Comparison of ENCODE assay signal across 9 mouse cellular contexts in genomic region chr2:160887859-160888258, GRCm38 (mm10). TPM values are rescaled to one million over a fixed set of nuclear protein-coding genes. Genes with fewer than 3 reads are reported as not detected.
DNase-seq lines count a peak whose midpoint lies in the region; ATAC-seq lines count a peak whose summit lies in the region.
"Had no signal": no experiment of that assay in that cellular context is flagged by ENCODE, and none has a peak within 500 bp of the region (broad histone marks: within the 10 kb centered on the region; RNA-seq: fewer than 3 reads in every experiment).

No protein-coding gene starts in this region.

- DNase-seq in cerebellum, adult 11 months = peak; percentile 38
- no peak for DNase-seq in cerebellum, adult 11-12 months
- peak; percentile 36 for DNase-seq in cerebellum, adult 8-10 months
- peak; percentile 86 to 95 for DNase-seq in kidney, postnatal 25 days
- DNase-seq in thymus, postnatal 25 days = peak; percentile 23
- DNase-seq in gastrocnemius, postnatal 25 days = no peak

- no peaks in the 10 kb centered on the region; the same call in 1 of the 2 replicates for H3K27me3 ChIP-seq in heart, embryonic 15.5 days
- H3K27me3 ChIP-seq in megakaryocyte, embryonic 14.5 days (replicated peaks) = peaks cover 63% of the 10 kb centered on the region

- no peaks in the 10 kb centered on the region for H3K36me3 ChIP-seq in heart, embryonic 15.5 days
- H3K36me3 ChIP-seq in megakaryocyte, embryonic 14.5 days (replicated peaks; ENCODE audit: low read length) = no peaks in the 10 kb centered on the region

- peak overlapping the region; percentile 90 for H3K4me2 ChIP-seq in heart, embryonic 15.5 days

- peak overlapping the region; percentile 44 for H3K9ac ChIP-seq in heart, embryonic 15.5 days

- ATAC-seq in heart, embryonic 15.5 days (replicated peaks; ENCODE audit: insufficient number of reproducible peaks, insufficient read depth, low FRiP score, low read depth) = peak; percentile 65

- peak overlapping the region; percentile 53 for H3K4me3 ChIP-seq in heart, embryonic 15.5 days
- peak overlapping the region; percentile 89 for H3K4me3 ChIP-seq in megakaryocyte, embryonic 14.5 days (replicated peaks)
- H3K4me3 ChIP-seq: myocyte had no signal

- H3K27ac ChIP-seq in heart, embryonic 15.5 days = no peak overlapping the region

- H3K4me1 ChIP-seq in heart, embryonic 15.5 days (replicated peaks) = peaks cover 11% of the 10 kb centered on the region
- H3K4me1 ChIP-seq in megakaryocyte, embryonic 14.5 days = peaks cover 22% of the 10 kb centered on the region

- H3K9me3 ChIP-seq in heart, embryonic 15.5 days (replicated peaks) = no peaks in the 10 kb centered on the region
- H3K9me3 ChIP-seq in megakaryocyte, embryonic 14.5 days = no peaks in the 10 kb centered on the region

- WGBS in heart, embryonic 15.5 days = under 1% methylated on average over 26 of the region's 26 CpGs

RNA-seq across cellular contexts. Expression of gene Lpin3, which starts 7.4 kb away (rescaled TPM):
- 0.69 and 1.7 TPM in 2 replicates for polyA plus RNA-seq in heart, embryonic 15.5 days (2015; fragmentation: Nextera tagmentation; extraction: Ambion mirVana)
- polyA plus RNA-seq in megakaryocyte, embryonic 14.5 days (2012; ENCODE audit: insufficient read depth, low replicate concordance) = not detected in 2 replicates
- total RNA-seq in gastrocnemius, postnatal 25 days (2021) = 1 to 10 TPM; 3.7 to 4.9 TPM

RNA-seq across cellular contexts. Expression of gene Zhx3, which starts 15.1 kb away (rescaled TPM):
- 5.9 and 7.9 TPM in 2 replicates for polyA plus RNA-seq in heart, embryonic 15.5 days (2015; fragmentation: Nextera tagmentation; extraction: Ambion mirVana)
- polyA plus RNA-seq in megakaryocyte, embryonic 14.5 days (2012; ENCODE audit: insufficient read depth, low replicate concordance) = 0.29 and 1.2 TPM in 2 replicates
- total RNA-seq in gastrocnemius, postnatal 25 days (2021) = 10 to 100 TPM; 25.8 TPM

RNA-seq across cellular contexts. Expression of gene Emilin3, which starts 24.3 kb away (rescaled TPM):
- 1.7 and 5.4 TPM in 2 replicates for polyA plus RNA-seq in heart, embryonic 15.5 days (2015; fragmentation: Nextera tagmentation; extraction: Ambion mirVana)
- not detected in 2 replicates for polyA plus RNA-seq in megakaryocyte, embryonic 14.5 days (2012; ENCODE audit: insufficient read depth, low replicate concordance)
- under 1 TPM; 0.21 to 0.79 TPM for total RNA-seq in gastrocnemius, postnatal 25 days (2021)
- polyA plus RNA-seq: myocyte had no signal

Comparison
In these comparisons a context has a peak if more than half of its experiments do, and no peak if none do; other contexts are left out.
1. DNase-seq: peak in cerebellum, adult 11 months (single experiment), cerebellum, adult 8-10 months (single experiment), kidney, postnatal 25 days (2 of 2) and thymus, postnatal 25 days (single experiment); none in cerebellum, adult 11-12 months (single experiment) and gastrocnemius, postnatal 25 days (single experiment).